Mouse (Mus musculus): ENCODE measurements around the gene Crybb1.

Gene Crybb1

GRCm38 (mm10) chr5:112255426-112255825 is at the start of gene Crybb1:
Gene Crybb1 (plus strand): TSS chr5:112255815.
- ChIA-PET POLR2A (no interaction called here), CTCF (no interaction called here)

GRCm38 (mm10) chr5:112206543-112207255 is 48.9 kb upstream of the Crybb1 start:
- ChIA-PET CTCF (interaction anchor here in 3 of 4 experiments (0.5 to 1.3 kb wide), 9 partner anchors 8 to 593 kb away, joined by 3 to 7 read pairs (median 3); no protein-coding TSS in a partner anchor), POLR2A (interaction anchor here in 1 of 4 experiments (1.1 to 1.5 kb wide), 2 partner anchors 10 to 19 kb away, joined by 5 to 10 read pairs; no protein-coding TSS in a partner anchor)

- ChIA-PET POLR2A (interaction anchor here in 1 of 4 experiments (0.6 to 1.0 kb wide), 2 partner anchors 78 to 182 kb away, joined by 3 to 6 read pairs; no protein-coding TSS in a partner anchor), CTCF (interaction anchor here in 1 of 4 experiments (1.1 kb wide), 1 partner anchor 15 kb away, joined by 3 read pairs; no protein-coding TSS in a partner anchor)
These were observed 47.3 kb upstream of the Crybb1 start for GRCm38 (mm10) chr5:112208321-112208720.

GRCm38 (mm10) chr5:112210104-112210503 is 45.5 kb upstream of the Crybb1 start:
- CTCF ChIA-PET, result interaction anchor here in 2 of 4 experiments (0.5 to 0.7 kb wide), 4 partner anchors 27 to 1109 kb away, joined by 3 to 5 read pairs (median 3); no protein-coding TSS in a partner anchor
- POLR2A ChIA-PET, result interaction anchor here in 1 of 4 experiments (1.2 kb wide), 1 partner anchor 97 kb away, joined by 3 read pairs; no protein-coding TSS in a partner anchor

GRCm38 (mm10) chr5:112211911-112212310 is 43.7 kb upstream of the Crybb1 start:
- ChIA-PET CTCF (interaction anchor here in 2 of 4 experiments (0.6 to 3.8 kb wide), 2 partner anchors 13 to 1796 kb away, joined by 3 to 11 read pairs; no protein-coding TSS in a partner anchor), POLR2A (interaction anchor here in 2 of 4 experiments (1.1 to 1.4 kb wide), 4 partner anchors 12 to 64 kb away, joined by 3 to 8 read pairs (median 3); partner anchors contain the start of gene Tpst2 (in 1 of the 2))

GRCm38 (mm10) chr5:112212711-112213264 is 42.8 kb upstream of the Crybb1 start:
- POLR2A ChIA-PET, result interaction anchor here in 3 of 4 experiments (0.6 to 1.9 kb wide), 16 partner anchors 8 to 384 kb away, joined by 3 to 8 read pairs (median 4); partner anchors contain the start of gene Tpst2 (in 1 of the 3)
- CTCF ChIA-PET, result interaction anchor here (0.5 to 3.8 kb wide), 18 partner anchors 12 to 1797 kb away, joined by 3 to 11 read pairs (median 3); no protein-coding TSS in a partner anchor

- ChIA-PET POLR2A (interaction anchor here in 3 of 4 experiments (0.6 to 2.1 kb wide), 18 partner anchors 9 to 106 kb away, joined by 3 to 8 read pairs (median 4); partner anchors contain the start of gene Tpst2 (in 1 of the 3)), CTCF (interaction anchor here (0.5 to 3.8 kb wide), 25 partner anchors 8 to 1145 kb away, joined by 3 to 11 read pairs (median 3); no protein-coding TSS in a partner anchor)
These were observed 42.0 kb upstream of the Crybb1 start for GRCm38 (mm10) chr5:112213331-112214240.

GRCm38 (mm10) chr5:112214419-112214818 is 41.2 kb upstream of the Crybb1 start:
- CTCF ChIA-PET, result interaction anchor here (0.6 to 3.8 kb wide), 21 partner anchors 8 to 198 kb away, joined by 3 to 11 read pairs (median 4); partner anchors contain the start of gene Tpst2 (in 1 of the 4)
- POLR2A ChIA-PET, result interaction anchor here in 2 of 4 experiments (0.6 to 2.1 kb wide), 11 partner anchors 10 to 90 kb away, joined by 3 to 8 read pairs (median 5); partner anchors contain the start of gene Tpst2 (in 1 of the 2)

GRCm38 (mm10) chr5:112215291-112215751 is 40.3 kb upstream of the Crybb1 start:
- POLR2A ChIA-PET, result interaction anchor here in 3 of 4 experiments (1.0 to 2.1 kb wide), 8 partner anchors 10 to 61 kb away, joined by 3 to 7 read pairs (median 4); partner anchors contain the start of gene Tpst2 (in 1 of the 3)
- CTCF ChIA-PET, result interaction anchor here (0.6 to 3.8 kb wide), 19 partner anchors 8 to 611 kb away, joined by 3 to 11 read pairs (median 4); partner anchors contain the start of gene Tpst2 (in 1 of the 4)

- ChIA-PET CTCF (interaction anchor here in 3 of 4 experiments (0.6 to 3.6 kb wide), 5 partner anchors 14 to 938 kb away, joined by 3 to 11 read pairs (median 5); no protein-coding TSS in a partner anchor), POLR2A (interaction anchor here in 3 of 4 experiments (0.5 to 2.1 kb wide), 7 partner anchors 11 to 1411 kb away, joined by 3 to 7 read pairs (median 3); partner anchors contain the start of gene Tpst2 (in 1 of the 3))
These were observed 39.8 kb upstream of the Crybb1 start for GRCm38 (mm10) chr5:112215801-112216251.

- POLR2A ChIA-PET, result interaction anchor here in 3 of 4 experiments (0.5 to 1.8 kb wide), 5 partner anchors 11 to 1412 kb away, joined by 3 to 6 read pairs (median 3); partner anchors contain the start of gene Tpst2 (in 1 of the 3)
- CTCF ChIA-PET, result interaction anchor here in 1 of 4 experiments (0.6 to 1.3 kb wide), 2 partner anchors 16 to 938 kb away, joined by 3 read pairs; no protein-coding TSS in a partner anchor
These were observed 39.3 kb upstream of the Crybb1 start for GRCm38 (mm10) chr5:112216335-112216734.

GRCm38 (mm10) chr5:112217031-112217430 is 38.6 kb upstream of the Crybb1 start:
- POLR2A ChIA-PET, result interaction anchor here in 1 of 4 experiments (1.0 kb wide), 1 partner anchor 17 kb away, joined by 6 read pairs; no protein-coding TSS in a partner anchor
- CTCF ChIA-PET, result interaction anchor here in 2 of 4 experiments (0.6 to 1.2 kb wide), 2 partner anchors 34 to 957 kb away, joined by 3 to 5 read pairs; no protein-coding TSS in a partner anchor

- CTCF ChIA-PET, result interaction anchor here in 3 of 4 experiments (0.7 to 1.8 kb wide), 3 partner anchors 22 to 623 kb away, joined by 3 to 6 read pairs (median 3); no protein-coding TSS in a partner anchor
- POLR2A ChIA-PET, result interaction anchor here in 2 of 4 experiments (0.9 to 1.6 kb wide), 2 partner anchors 11 to 870 kb away, joined by 3 to 5 read pairs; no protein-coding TSS in a partner anchor
These were observed 36.9 kb upstream of the Crybb1 start for GRCm38 (mm10) chr5:112218679-112219078.

GRCm38 (mm10) chr5:112219398-112219797 is 36.2 kb upstream of the Crybb1 start:
- CTCF ChIA-PET, result interaction anchor here in 2 of 4 experiments (0.6 to 1.8 kb wide), 4 partner anchors 21 to 37 kb away, joined by 3 to 6 read pairs (median 4); no protein-coding TSS in a partner anchor
- POLR2A ChIA-PET, result interaction anchor here in 1 of 4 experiments (1.6 kb wide), 1 partner anchor 10 kb away, joined by 3 read pairs; no protein-coding TSS in a partner anchor

GRCm38 (mm10) chr5:112220203-112220602 is 35.4 kb upstream of the Crybb1 start:
- POLR2A ChIA-PET, result interaction anchor here in 2 of 4 experiments (0.6 to 0.7 kb wide), 2 partner anchors 459 to 555 kb away, joined by 3 read pairs; no protein-coding TSS in a partner anchor
- CTCF ChIA-PET, result interaction anchor here in 3 of 4 experiments (0.6 to 1.8 kb wide), 3 partner anchors 20 to 38 kb away, joined by 3 to 11 read pairs (median 6); partner anchors contain the start of gene Cryba4 (in 1 of the 3)

- ChIA-PET POLR2A (interaction anchor here in 1 of 4 experiments (1.1 to 1.3 kb wide), 2 partner anchors 11 to 19 kb away, joined by 5 read pairs; no protein-coding TSS in a partner anchor), CTCF (interaction anchor here in 1 of 4 experiments (2.8 kb wide), 1 partner anchor 12 kb away, joined by 11 read pairs; no protein-coding TSS in a partner anchor)
These were observed 30.0 kb upstream of the Crybb1 start for GRCm38 (mm10) chr5:112225591-112225990.

Data from embryonic stem cell, embryonic (primary cell).